Mouse (Mus musculus) heart, embryonic 14.5 days (tissue): ENCODE results near the gene Gstm3. TPM values are rescaled to one million over a fixed set of nuclear protein-coding genes. Genes with fewer than 3 reads are reported as not detected.

Experiments used
- ATAC-seq: fragments of 200-750 bp; cut with Nextera tagmentation; 2 replicates; pipeline ENCODE4 v1.8.0; 2017; ENCODE audit warnings: low read depth, moderate TSS enrichment; ENCODE audit not compliant: insufficient number of reproducible peaks, insufficient read depth, low FRiP score
- H3K27ac ChIP-seq, 2 experiments: fragments of 200-500 bp in 1 of 2; fragments of 300-500 bp in 1 of 2; sonication (generic) in 1 of 2; replicated peaks in 1 of 2; 2 replicates each; pipeline ENCODE4 v1.5.1; 2012 to 2014; ENCODE audit warnings: low read depth in 2 of 2, low read length in 2 of 2, control low read depth in 1 of 2, mild to moderate bottlenecking in 1 of 2, mixed read lengths in 1 of 2; ENCODE audit not compliant: control insufficient read depth in 1 of 2, insufficient read depth in 1 of 2
- H3K27me3 ChIP-seq: fragments of 300-500 bp; sonication (generic); 2 replicates; pipeline ENCODE4 v1.6.1; 2014; ENCODE audit warnings: mild to moderate bottlenecking, low read length, control low read depth; ENCODE audit not compliant: control insufficient read depth, insufficient read depth
- H3K36me3 ChIP-seq: fragments of 300-500 bp; sonication (generic); 2 replicates; pipeline ENCODE4 v1.6.1; 2014; ENCODE audit warnings: mild to moderate bottlenecking, control low read depth, low read length, mixed read lengths; ENCODE audit not compliant: control insufficient read depth, insufficient read depth
- H3K4me1 ChIP-seq, 2 experiments: fragments of 200-500 bp in 1 of 2; fragments of 300-500 bp in 1 of 2; sonication (generic) in 1 of 2; 2 replicates each; pipeline ENCODE4 v1.6.1; 2012 to 2014; ENCODE audit warnings: low read length in 2 of 2, control low read depth in 1 of 2, mixed read lengths in 1 of 2; ENCODE audit not compliant: control insufficient read depth in 2 of 2, insufficient read depth in 2 of 2
- H3K4me2 ChIP-seq: fragments of 300-500 bp; sonication (generic); 2 replicates; pipeline ENCODE4 v1.6.1; 2014; ENCODE audit warnings: mild to moderate bottlenecking, low read length
- H3K4me3 ChIP-seq, 2 experiments: fragments of 200-500 bp in 1 of 2; fragments of 300-500 bp in 1 of 2; sonication (generic) in 1 of 2; 2 replicates each; pipeline ENCODE4 v1.5.1; 2012 to 2014; ENCODE audit warnings: low read length in 2 of 2, mild to moderate bottlenecking in 2 of 2, control low read depth in 1 of 2, low read depth in 1 of 2, moderate library complexity in 1 of 2; ENCODE audit not compliant: control insufficient read depth in 1 of 2, insufficient read depth in 1 of 2
- H3K9ac ChIP-seq: fragments of 300-500 bp; sonication (generic); 2 replicates; pipeline ENCODE4 v1.6.1; 2014; ENCODE audit warnings: mild to moderate bottlenecking, low read length
- H3K9me3 ChIP-seq: fragments of 300-500 bp; sonication (generic); 2 replicates; pipeline ENCODE4 v1.6.1; 2016; ENCODE audit warnings: low read length, control low read depth; ENCODE audit not compliant: control insufficient read depth
- WGBS: fragments of 180-500 bp; shearing (Covaris S2); extraction: QIAGEN DNeasy Blood & Tissue Kit; methylation state at CpG from one replicate; pipeline ENCODE4 v1.1.7; 2014; 5-methylcytosine and 5-hydroxymethylcytosine counted together
- polyA plus RNA-seq: library from polyadenylated mRNA; unstranded; fragments of >200 nt; fragmentation: Nextera tagmentation; extraction: Ambion mirVana; gene quantifications from 2 replicates; pipeline ENCODE4 v1.2.1, GENCODE M21; 2014

Gene Gstm3
- polyA plus RNA-seq, 1 experiment from 2014 or later = not detected

DNA sequence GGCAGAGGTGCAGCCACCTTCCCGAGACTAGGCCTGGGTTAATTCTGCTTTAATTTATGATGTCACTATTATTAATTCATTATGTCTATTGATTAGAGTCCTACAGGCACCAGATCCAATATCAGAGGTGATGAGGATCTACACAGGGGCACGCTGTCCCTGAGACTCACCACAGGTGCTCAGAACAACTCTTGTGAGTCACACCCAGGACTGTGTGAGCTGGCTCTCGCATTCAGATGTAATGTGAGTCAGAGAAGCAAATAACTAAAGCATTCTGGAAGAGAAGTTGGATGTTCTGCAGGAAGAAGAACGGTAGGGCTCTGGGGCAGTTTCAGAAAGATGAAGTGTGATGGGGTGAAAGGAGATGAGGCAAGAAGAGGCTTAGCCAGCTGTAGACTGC lies 39.8 kb downstream of the Gstm3 start:
- H3K4me2 ChIP-seq = no peak overlapping the region
- no peak for ATAC-seq
- no peak overlapping the region for H3K27ac ChIP-seq
- H3K4me3 ChIP-seq = no peak overlapping the region
- H3K9me3 ChIP-seq = no peaks in the 10 kb centered on the region
- no peaks in the 10 kb centered on the region for H3K36me3 ChIP-seq
- no peak overlapping the region for H3K9ac ChIP-seq
- no peaks in the 10 kb centered on the region for H3K27me3 ChIP-seq
- WGBS = 72% methylated on average over 4 of the region's 4 CpGs
- peaks cover 6 to 10% of the 10 kb centered on the region in 2 experiments for H3K4me1 ChIP-seq

DNA sequence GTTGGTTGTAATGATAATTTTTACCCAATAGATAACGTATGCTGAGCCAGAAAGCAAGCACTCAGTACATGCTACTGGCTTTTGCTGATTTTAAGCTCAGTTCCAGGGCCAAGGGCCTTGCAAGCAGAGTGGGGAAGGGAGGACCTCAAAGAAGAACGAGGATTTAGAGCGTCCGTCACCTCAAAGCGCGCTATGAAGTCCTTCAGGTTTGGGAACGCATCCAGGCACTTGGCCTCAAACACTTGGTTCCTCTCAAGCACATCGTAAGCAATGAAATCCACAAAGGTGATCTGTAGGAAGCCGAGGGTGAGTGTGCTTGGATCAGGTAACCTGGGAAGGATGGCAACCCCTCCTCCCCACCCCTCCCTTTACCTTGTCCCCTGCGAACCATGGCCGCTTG lies 40.4 kb downstream of the Gstm3 start:
- Histone ChIP-seq H3K27me3 (no peaks in the 10 kb centered on the region), H3K4me1 (peaks cover 6 to 10% of the 10 kb centered on the region in 2 experiments), H3K4me2 (no peak overlapping the region), H3K36me3 (no peaks in the 10 kb centered on the region), H3K4me3 (no peak overlapping the region), H3K27ac (no peak overlapping the region), H3K9ac (no peak overlapping the region), H3K9me3 (no peaks in the 10 kb centered on the region)
- no peak for ATAC-seq
- 82% methylated on average over 11 of the region's 11 CpGs for WGBS

DNA sequence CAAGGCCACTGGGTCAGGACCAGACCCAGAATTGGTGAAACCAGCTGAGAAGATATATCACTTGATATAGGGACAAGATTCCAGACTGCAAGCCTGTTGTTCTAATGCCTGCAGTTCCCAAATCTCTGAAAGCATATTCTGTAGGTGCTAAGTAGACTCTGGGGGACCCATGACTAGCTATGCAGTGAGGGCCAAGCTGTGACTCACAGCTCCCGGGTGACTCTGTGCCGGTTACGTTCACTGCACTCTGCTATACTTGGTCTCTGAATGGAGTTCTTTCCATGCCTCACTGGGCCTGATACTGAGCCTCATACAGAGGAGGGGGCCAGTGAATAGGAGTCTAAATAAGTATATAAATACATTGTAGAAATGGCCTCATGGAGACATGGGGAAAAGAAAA lies 41.2 kb downstream of the Gstm3 start:
- H3K9ac ChIP-seq = no peak overlapping the region
- no peaks in the 10 kb centered on the region for H3K9me3 ChIP-seq
- 76% methylated on average over 3 of the region's 3 CpGs for WGBS
- no peak for ATAC-seq
- H3K27ac ChIP-seq = no peak overlapping the region
- no peaks in the 10 kb centered on the region for H3K36me3 ChIP-seq
- no peaks in the 10 kb centered on the region for H3K27me3 ChIP-seq
- H3K4me1 ChIP-seq = peaks cover 6 to 13% of the 10 kb centered on the region in 2 experiments
- no peak overlapping the region for H3K4me3 ChIP-seq
- H3K4me2 ChIP-seq = no peak overlapping the region

DNA sequence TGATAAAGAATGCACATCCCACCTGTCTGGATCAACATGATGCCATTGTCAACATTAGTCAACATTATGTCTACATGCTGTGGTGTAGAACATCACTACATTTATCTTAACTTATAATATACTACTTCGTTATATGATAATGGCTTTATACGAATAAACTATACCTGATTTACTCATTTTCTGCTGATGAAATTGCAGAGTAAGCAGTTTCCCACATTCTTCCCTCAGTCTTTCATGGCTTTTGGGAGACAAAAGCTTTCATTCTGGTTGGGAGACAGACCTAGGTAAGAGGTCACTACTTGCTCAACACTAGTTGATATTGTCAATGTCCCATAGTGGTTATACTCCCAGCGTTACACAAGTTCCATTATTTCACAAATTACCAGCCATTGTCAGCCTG lies 43.7 kb downstream of the Gstm3 start:
- Histone ChIP-seq H3K9me3 (no peaks in the 10 kb centered on the region), H3K27me3 (no peaks in the 10 kb centered on the region), H3K36me3 (no peaks in the 10 kb centered on the region), H3K27ac (no peak overlapping the region), H3K4me3 (no peak overlapping the region), H3K4me2 (no peak overlapping the region), H3K4me1 (0 out of 4 replicates have a peak, but pooled peaks cover 0 to 2% of the 10 kb centered on the region in 2 experiments), H3K9ac (no peak overlapping the region)
- WGBS = 87% methylated on average over 3 of the region's 3 CpGs
- ATAC-seq = no peak

DNA sequence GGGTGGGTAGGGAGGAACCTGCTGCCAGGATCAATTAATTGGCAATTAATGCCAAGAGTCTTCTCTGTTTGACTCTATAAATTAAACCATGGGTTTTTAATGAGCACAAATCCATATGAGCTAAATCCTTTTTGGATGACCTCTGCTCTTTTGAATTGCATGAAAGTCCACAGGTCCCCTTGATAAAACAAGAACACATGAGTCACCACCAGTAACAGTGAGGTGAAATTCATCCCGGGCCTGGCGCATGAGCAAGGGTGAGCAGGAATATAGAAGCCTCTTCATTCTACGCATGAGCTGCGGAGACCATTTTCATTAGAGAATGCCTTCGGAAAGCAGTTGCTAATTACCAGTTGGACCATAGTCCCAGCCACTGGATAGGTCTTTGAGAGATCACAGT lies 48.7 kb downstream of the Gstm3 start:
- H3K4me2 ChIP-seq = no peak overlapping the region
- H3K9me3 ChIP-seq = no peaks in the 10 kb centered on the region
- WGBS = 85% methylated on average over 5 of the region's 5 CpGs
- no peak for ATAC-seq
- H3K4me3 ChIP-seq = no peak overlapping the region
- no peaks in the 10 kb centered on the region for H3K27me3 ChIP-seq
- no peak overlapping the region for H3K9ac ChIP-seq
- H3K4me1 ChIP-seq = 0 out of 4 replicates have a peak, but pooled peaks cover 0 to 2% of the 10 kb centered on the region in 2 experiments
- no peak overlapping the region for H3K27ac ChIP-seq
- no peaks in the 10 kb centered on the region for H3K36me3 ChIP-seq

DNA sequence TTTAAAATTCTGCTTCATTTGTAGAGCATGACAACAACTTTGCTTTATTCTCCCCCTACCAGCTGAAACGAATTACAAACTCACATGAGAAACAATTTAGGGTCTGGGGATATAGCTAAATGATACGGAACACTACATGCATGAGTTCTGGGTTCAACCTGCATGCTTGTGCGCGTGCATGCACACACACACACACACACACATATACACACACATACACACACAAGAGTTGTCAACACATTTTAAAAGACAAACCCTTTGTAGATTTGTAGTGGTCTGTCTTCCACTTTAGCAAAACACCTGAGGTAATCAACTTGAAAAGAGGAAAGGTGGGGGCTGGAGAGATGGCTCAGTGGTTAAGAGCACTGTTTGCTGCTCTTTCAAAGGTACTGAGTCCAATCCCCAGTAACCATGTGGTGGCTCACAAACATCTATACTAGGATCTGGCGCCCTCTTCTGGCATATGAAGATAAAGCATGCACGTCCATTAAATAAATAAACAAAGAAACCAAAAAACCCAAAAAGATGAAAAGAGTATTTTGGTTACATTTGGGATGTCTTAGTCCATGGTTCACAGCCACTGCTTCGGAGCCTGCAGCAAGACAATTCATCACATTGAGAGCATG lies 51.2 kb downstream of the Gstm3 start:
- WGBS = 54% methylated on average over 7 of the region's 7 CpGs

DNA sequence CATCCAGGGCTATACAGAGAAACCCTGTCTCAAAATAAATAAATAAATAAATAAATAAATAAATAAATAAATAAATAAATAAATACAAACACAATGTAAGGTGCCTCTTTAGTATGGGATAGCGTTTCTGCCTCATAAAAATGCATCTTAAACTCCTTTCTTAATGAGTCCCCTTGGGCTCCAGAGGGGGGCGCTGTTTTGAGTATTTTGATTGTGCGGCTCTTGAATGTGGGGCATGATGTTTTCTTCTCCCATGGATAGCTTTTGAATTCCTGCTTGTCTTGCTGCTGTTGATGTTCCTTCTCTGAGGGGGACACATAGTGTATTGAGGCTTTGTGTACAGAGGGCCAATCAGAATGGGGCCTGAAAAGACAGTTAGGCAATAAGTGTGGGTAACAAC lies 52.0 kb downstream of the Gstm3 start:
- H3K4me3 ChIP-seq = no peak overlapping the region
- no peaks in the 10 kb centered on the region for H3K27me3 ChIP-seq
- H3K9me3 ChIP-seq = no peaks in the 10 kb centered on the region
- no peak for ATAC-seq
- H3K4me1 ChIP-seq = no peaks in the 10 kb centered on the region
- no peaks in the 10 kb centered on the region for H3K36me3 ChIP-seq
- WGBS = 89% methylated on average over 3 of the region's 3 CpGs
- no peak overlapping the region for H3K27ac ChIP-seq
- H3K9ac ChIP-seq = no peak overlapping the region
- no peak overlapping the region for H3K4me2 ChIP-seq

More for the DNA sequence above, 51.2 kb downstream of the Gstm3 start:
- Histone ChIP-seq H3K27ac (no peak overlapping the region), H3K36me3 (no peaks in the 10 kb centered on the region), H3K9me3 (no peaks in the 10 kb centered on the region), H3K4me2 (no peak overlapping the region), H3K4me3 (no peak overlapping the region), H3K9ac (no peak overlapping the region), H3K27me3 (no peaks in the 10 kb centered on the region), H3K4me1 (no peaks in the 10 kb centered on the region)
- ATAC-seq = no peak

DNA sequence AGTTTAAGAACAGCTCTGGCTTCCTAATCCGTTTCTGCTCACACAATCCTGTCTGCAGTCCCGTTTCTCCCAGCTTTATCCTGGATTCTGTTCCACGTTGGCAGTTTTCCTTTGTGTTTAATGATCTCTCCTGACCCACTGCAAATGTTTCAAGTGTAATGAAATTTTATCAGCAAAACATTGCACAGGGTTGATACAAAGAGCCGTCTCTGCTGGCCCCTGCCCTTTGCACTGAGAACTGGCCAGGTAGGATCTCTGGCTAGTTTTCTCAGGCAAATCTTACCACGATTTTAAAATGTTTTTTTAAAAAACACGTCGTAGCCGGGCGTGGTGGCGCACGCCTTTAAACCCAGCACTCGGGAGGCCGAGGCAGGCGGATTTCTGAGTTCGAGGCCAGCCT lies 52.4 kb downstream of the Gstm3 start:
- H3K4me1 ChIP-seq = no peaks in the 10 kb centered on the region
- no peak overlapping the region for H3K9ac ChIP-seq
- no peak overlapping the region for H3K4me3 ChIP-seq
- H3K4me2 ChIP-seq = no peak overlapping the region
- H3K27ac ChIP-seq = no peak overlapping the region
- H3K9me3 ChIP-seq = no peaks in the 10 kb centered on the region
- ATAC-seq = no peak
- no peaks in the 10 kb centered on the region for H3K36me3 ChIP-seq
- WGBS = 76% methylated on average over 15 of the region's 15 CpGs
- H3K27me3 ChIP-seq = no peaks in the 10 kb centered on the region
